Mouse (Mus musculus) kidney, adult 8-10 months (tissue): ENCODE results near the gene Gm14295.
"Not testable (repeated sequence)": the region's sequence is repeated elsewhere in the genome, so short reads cannot be mapped to it uniquely, and the experiment has no call there.

Experiments
- DNase-seq, 2 experiments: peaks; one replicate each; pipeline ENCODE4 v3.0.0; 2022

Gm14295 gene

DNA sequence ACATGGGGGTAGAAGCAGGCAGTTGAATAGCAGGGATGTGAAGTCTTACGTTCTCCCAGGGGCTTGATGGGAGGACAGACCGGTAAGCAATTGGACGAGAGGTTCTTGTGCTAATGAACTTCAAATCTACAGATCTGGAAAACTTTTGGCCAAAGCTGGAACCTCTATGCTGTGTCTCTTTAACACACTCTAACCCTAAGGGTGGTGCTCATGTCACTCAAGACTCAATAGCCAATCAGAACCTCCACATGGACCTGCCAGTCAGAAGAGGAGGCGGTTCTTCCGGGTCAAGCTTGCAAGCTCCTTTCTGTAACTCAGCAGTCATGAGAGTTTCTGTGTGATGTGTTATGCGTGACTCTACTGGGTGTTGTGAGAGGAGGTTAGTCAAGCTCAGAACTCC is at the start of gene Gm14295:
Gene Gm14295, plus strand, starts transcription at position 301 of the 400 bp plus-strand sequence.
- not testable (repeated sequence) for DNase-seq

DNA sequence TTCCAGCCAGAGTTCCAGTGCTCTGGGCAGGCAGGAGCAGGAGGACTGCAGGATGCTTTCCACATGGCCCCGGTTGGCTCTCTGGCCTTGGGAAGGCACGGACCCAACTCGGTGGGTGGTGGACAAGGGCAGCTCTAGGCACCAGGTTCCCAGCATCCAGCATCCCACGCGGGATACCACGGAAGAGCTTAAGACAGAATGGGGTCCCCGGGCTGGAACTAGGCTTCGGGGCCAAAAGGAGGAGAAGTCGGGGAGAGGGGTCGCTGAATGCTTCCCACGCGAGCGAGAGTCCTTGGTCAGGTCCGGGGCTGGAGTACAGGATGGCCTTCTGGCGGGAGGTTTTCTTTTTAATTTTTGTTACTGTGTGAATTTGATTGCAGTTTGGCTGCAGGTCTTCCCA is 373 bp downstream of the Gm14295 start:
- DNase-seq = not testable (repeated sequence)

DNA sequence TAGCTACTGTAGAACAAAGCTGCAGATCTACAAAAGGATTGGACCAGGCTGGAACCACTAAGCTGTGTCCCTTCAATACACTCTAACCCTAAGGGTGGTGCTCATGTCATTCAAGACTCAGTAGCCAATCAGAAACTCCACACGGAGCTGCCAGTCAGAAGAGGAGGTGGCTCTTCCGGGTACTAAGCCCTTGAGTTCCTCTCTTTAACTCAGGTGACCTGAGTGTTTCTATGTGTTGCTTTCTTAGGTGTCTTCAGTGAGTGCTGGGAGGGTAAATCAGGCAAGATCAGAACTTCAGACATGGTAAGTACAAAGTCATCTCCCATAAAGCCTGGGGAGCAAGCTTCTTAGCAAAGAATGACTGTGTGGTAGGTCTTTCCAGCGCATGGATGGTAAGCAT is 32.4 kb downstream of the Gm14295 start, which contains the start of gene Gm14408:
Gene Gm14408, plus strand, starts transcription at position 301 of the 400 bp plus-strand sequence.
- not testable (repeated sequence) for DNase-seq
